Mouse (Mus musculus) Patski (cell line): ENCODE data around the gene Kif17. TPM values are rescaled to one million over a fixed set of nuclear protein-coding genes. Genes with fewer than 3 reads are reported as not detected.

ENCODE experiments used
- ATAC-seq: fragments of 100-300 bp; one replicate; pipeline ENCODE4 v1.8.0; 2021
- CTCF ChIA-PET: fragments of 350-600 bp; sonication (Branson Sonifier 250); formaldehyde crosslinking; loops from one replicate; lab custom pipeline; 2022; ENCODE audit warnings: inconsistent platforms; lab: Charles Lee
- POLR2A ChIA-PET: fragments of 350-600 bp; sonication (Branson Sonifier 250); formaldehyde crosslinking; loops from one replicate; lab custom pipeline; 2022; ENCODE audit warnings: antibody characterized with exemption, inconsistent platforms; lab: Charles Lee
- DNase-seq: peaks from one replicate; pipeline ENCODE4 v3.0.0-alpha.2; 2011; ENCODE audit warnings: low read depth, low spot score
- H3K27me3 ChIP-seq: fragments of 371-371 bp; one replicate; pipeline ENCODE4 v1.5.1; 2021
- CTCF ChIP-seq: fragments of 100-300 bp; IDR thresholded peaks from one replicate; pipeline ENCODE4 v1.5.1; 2021
- in situ Hi-C: fragments of 300-500 bp; cut with MboI; formaldehyde crosslinking; loops from 3 replicates; pipeline ENCODE4 v1.11.1; 2018; ENCODE audit warnings: low pct_unique_long_range_greater_than_20kb, mixed read lengths
- polyA plus RNA-seq: library from polyadenylated mRNA; unstranded; gene quantifications from one replicate; pipeline ENCODE4 v1.2.3, GENCODE M21; 2021

Gene Kif17
- polyA plus RNA-seq, 1 experiment from 2014 or later, result 1.6 TPM

- CTCF ChIA-PET, result interaction anchor here (2.3 kb wide), 1 partner anchor 65 kb away, joined by 7 read pairs; no protein-coding TSS in a partner anchor
- in situ Hi-C loops, result no loop called here
- ATAC-seq, result no peak
Observed at GRCm38 (mm10) chr4:138217951-138218685, 32.1 kb upstream of the Kif17 start.

GRCm38 (mm10) chr4:138219331-138219730 lies 30.9 kb upstream of the Kif17 start:
- CTCF ChIA-PET, result interaction anchor here (2.3 kb wide), 1 partner anchor 64 kb away, joined by 7 read pairs; no protein-coding TSS in a partner anchor
- ATAC-seq (no peak), DNase-seq (no peak)
- in situ Hi-C loops, result no loop called here
- POLR2A ChIA-PET, result interaction anchor here (0.8 to 1.5 kb wide), 2 partner anchors 16 to 33 kb away, joined by 3 to 4 read pairs; no protein-coding TSS in a partner anchor
- no peaks in the 10 kb centered on the region for H3K27me3 ChIP-seq
- no peak for TF ChIP-seq CTCF

More at GRCm38 (mm10) chr4:138217951-138218685, 32.1 kb upstream of the Kif17 start:
- no peak for TF ChIP-seq CTCF
- H3K27me3 ChIP-seq, result no peaks in the 10 kb centered on the region
- POLR2A ChIA-PET, result interaction anchor here (1.5 kb wide), 1 partner anchor 17 kb away, joined by 4 read pairs; no protein-coding TSS in a partner anchor
- DNase-seq, result no peak

DNA sequence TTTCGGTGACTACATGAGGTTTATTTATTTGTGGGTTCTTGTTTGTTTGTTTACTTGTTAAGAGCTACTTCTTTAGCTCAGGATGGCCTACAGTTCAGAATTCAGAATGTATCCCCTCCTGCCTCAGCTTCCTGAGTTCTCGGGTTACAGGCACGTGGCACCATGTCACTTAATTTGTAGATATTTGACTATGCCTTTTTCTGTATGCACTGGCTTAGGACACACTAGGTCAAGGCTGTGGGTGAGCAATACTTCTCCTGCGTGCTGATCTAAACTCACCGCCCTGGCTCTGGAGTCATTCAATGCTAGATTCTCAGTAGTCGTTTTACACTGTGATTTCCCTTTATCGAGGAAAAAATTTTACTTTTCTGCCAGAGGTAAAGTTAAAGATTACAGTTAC lies 29.5 kb upstream of the Kif17 start:
- CTCF ChIA-PET, result no interaction called here
- TF ChIP-seq CTCF, result no peak
- POLR2A ChIA-PET, result no interaction called here
- H3K27me3 ChIP-seq, result no peaks in the 10 kb centered on the region
- in situ Hi-C loops, result no loop called here
- no peak for DNase-seq
- ATAC-seq, result no peak

GRCm38 (mm10) chr4:138221406-138221805 lies 28.8 kb upstream of the Kif17 start:
- ChIA-PET POLR2A (no interaction called here), CTCF (no interaction called here)
- no peak for TF ChIP-seq CTCF
- H3K27me3 ChIP-seq, result no peaks in the 10 kb centered on the region
- DNase-seq, result no peak
- in situ Hi-C loops, result no loop called here
- ATAC-seq, result no peak

- no peak for ATAC-seq
- no peak for DNase-seq
- ChIA-PET CTCF (no interaction called here), POLR2A (no interaction called here)
- TF ChIP-seq CTCF, result no peak
- H3K27me3 ChIP-seq, result no peaks in the 10 kb centered on the region
- in situ Hi-C loops, result no loop called here
Observed at GRCm38 (mm10) chr4:138222396-138222795, 27.8 kb upstream of the Kif17 start.

DNA sequence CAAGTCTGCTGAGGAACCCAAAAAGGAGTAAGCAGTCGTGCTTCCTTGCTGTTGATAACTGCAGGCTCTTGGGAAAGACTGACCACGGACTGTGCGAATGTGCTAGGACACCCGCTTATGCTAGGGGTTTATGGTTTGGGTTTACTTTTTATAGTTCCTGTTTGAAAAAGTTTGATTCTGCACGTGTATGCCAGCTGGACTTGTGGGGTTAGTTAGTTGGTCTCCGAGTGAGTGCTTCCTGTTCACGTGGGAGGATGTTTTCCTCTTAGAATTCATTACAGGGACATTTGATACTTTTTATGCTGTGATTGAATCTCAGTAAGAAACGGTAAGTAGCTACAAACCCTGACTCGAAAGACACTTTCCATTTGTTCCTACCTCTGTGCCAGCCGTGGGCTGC lies 26.6 kb upstream of the Kif17 start:
- TF ChIP-seq CTCF, result no peak
- DNase-seq (no peak), ATAC-seq (no peak)
- no peaks in the 10 kb centered on the region for H3K27me3 ChIP-seq
- ChIA-PET CTCF (no interaction called here), POLR2A (interaction anchor here (0.7 kb wide), 1 partner anchor 94 kb away, joined by 3 read pairs; no protein-coding TSS in a partner anchor)
- in situ Hi-C loops, result no loop called here

DNA sequence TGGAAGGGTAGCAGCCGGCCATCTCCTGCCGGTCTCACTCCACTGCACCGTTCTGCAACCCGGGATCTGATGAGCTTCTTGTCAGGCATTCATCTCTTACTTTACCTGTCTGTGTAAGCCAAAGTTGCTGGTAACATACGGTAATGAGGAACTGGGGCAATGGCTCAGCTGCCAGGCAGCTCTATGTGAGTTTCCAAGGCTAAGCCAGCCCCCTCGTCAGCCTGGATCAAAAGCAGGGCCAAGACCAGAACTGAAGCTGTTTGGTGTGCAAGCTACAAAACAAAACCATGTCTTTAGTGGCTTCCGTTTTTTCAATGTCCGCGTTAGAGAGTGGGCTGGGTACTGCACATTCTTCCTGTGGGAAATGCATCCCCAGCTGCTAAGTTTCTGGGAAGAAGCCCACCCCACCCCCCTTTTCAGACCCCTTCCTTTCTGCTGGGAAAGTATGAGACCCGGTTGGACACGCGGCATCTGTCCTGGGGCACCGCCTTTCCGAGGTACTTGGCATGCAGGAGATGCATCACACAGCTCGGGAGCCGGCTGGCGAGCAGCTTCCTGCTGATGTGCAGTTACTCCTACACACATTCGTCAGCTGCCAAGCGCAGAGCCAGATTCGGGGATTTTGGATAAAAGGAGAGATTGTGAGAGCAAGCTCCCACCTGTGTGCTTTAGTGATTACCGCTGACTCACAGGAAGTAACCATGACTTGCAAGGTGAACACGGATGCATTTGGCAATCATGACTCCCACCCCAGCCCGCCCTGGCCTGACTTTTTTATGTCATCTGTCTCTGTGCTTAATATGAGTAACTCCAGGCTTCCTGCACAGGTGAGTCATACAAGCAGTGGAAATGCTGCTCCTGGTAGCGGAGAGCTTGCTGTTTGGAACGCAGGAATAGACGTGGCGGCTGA lies 3.2 kb upstream of the Kif17 start:
- no peak for TF ChIP-seq CTCF
- no peaks in the 10 kb centered on the region for H3K27me3 ChIP-seq
- in situ Hi-C loops, result loop anchor here (5.0 kb wide), 1 partner anchor 35 kb away; no protein-coding TSS in a partner anchor
- DNase-seq (peak; percentile 47), ATAC-seq (peak; percentile 66)
- CTCF ChIA-PET, result interaction anchor here (0.9 to 1.8 kb wide), 3 partner anchors 9 to 35 kb away, joined by 3 to 13 read pairs (median 3); no protein-coding TSS in a partner anchor
- POLR2A ChIA-PET, result interaction anchor here (1.3 kb wide), 1 partner anchor 16 kb away, joined by 3 read pairs; no protein-coding TSS in a partner anchor

- TF ChIP-seq CTCF, result no peak
- ChIA-PET CTCF (interaction anchor here (1.5 to 1.6 kb wide), 2 partner anchors 28 to 31 kb away, joined by 3 to 8 read pairs; no protein-coding TSS in a partner anchor), POLR2A (interaction anchor here (0.7 to 0.9 kb wide), 3 partner anchors 19 to 33 kb away, joined by 3 read pairs; no protein-coding TSS in a partner anchor)
- ATAC-seq, result no peak
- DNase-seq, result no peak
- in situ Hi-C loops, result no loop called here
- no peaks in the 10 kb centered on the region for H3K27me3 ChIP-seq
Observed at GRCm38 (mm10) chr4:138251819-138252218, 1.6 kb downstream of the Kif17 start.

DNA sequence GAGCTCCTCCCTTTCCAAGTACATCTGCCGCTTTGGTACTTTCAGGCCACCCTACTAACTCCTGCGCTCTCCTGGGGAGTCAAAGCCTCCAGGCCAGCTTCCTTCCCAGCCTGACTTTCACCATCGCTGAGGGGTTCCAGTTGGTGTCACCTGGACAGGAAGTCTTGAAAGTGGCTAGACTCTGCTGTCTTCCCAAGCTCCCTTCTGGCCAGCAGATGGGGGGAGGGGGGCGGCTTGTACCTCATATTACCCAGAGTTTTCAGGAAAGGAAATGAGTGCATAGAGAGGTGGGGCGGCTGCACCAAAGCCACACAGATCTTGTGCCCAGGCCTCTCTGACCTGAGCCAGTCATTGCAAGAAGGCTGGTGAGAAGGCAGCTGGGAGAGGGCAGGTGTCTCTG lies 2.0 kb downstream of the Kif17 start:
- ChIA-PET POLR2A (interaction anchor here (0.7 to 0.9 kb wide), 4 partner anchors 19 to 41 kb away, joined by 3 read pairs; no protein-coding TSS in a partner anchor), CTCF (interaction anchor here (1.5 to 1.6 kb wide), 2 partner anchors 27 to 31 kb away, joined by 3 to 8 read pairs; no protein-coding TSS in a partner anchor)
- no peak for TF ChIP-seq CTCF
- DNase-seq (no peak), ATAC-seq (no peak)
- H3K27me3 ChIP-seq, result no peaks in the 10 kb centered on the region
- in situ Hi-C loops, result no loop called here

DNA sequence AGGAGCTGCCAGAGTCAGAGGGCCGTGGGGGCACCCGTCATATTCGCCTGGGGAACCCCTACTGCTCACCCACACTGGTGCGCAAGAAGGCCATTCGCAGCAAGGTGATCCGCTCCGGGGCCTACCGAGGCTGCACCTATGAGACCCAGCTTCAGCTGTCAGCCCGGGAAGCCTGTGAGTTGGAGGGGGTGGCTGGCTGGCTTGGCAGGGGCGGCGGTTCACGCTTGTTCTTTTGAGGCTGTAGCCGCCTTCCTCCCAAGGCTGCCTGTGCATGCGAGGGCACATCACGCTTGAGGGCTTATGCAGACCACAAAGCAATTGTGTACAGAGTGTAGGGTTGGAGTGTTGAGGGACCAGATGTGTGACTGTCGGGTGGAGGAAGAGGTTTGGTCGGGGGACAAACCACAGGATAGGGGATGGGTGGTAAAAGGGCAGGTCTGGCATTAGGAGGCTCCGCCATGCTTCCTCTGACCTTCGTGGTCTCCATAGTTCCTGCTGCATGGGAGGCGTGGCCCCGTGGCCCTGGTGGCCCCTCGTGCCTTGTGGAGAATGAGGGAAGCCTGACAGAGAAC lies 7.0 kb downstream of the Kif17 start:
- POLR2A ChIA-PET, result interaction anchor here (1.3 kb wide), 1 partner anchor 21 kb away, joined by 3 read pairs; no protein-coding TSS in a partner anchor
- CTCF ChIA-PET, result interaction anchor here (1.8 kb wide), 1 partner anchor 26 kb away, joined by 6 read pairs; no protein-coding TSS in a partner anchor
- no peak for TF ChIP-seq CTCF
- no peaks in the 10 kb centered on the region for H3K27me3 ChIP-seq
- ATAC-seq (no peak), DNase-seq (no peak)
- in situ Hi-C loops, result no loop called here
